Mouse (Mus musculus): ENCODE measurements at regions not wholly inside any gene's neighbourhood (a gene's known extent, or its start where the extent isn't known, plus 50 kb on each side); places are given as distances from the start of the nearest gene placed in this dataset.

DNA sequence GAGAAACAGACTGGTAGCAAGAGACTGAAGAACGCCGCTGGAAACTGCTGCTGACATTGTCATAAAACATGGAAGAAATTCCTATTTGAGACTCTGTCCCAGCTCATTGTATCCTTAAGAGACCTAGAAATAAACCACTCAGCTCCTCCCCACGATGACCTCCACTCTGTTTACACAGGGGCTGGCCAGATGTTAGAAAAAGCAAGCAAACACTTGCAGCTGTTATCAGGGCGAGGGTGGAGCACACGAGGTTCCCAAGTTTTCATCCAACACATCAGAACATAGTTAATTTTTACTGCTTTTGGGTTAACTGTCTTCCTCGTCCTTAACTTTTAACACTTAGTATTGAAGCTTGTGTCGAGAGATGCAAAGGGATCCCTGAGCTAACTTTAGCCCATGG is 219.8 kb upstream of the Tprg start:
- TF ChIP-seq POLR2A (IDR thresholded peaks at IDR 0.05; ENCODE audit: insufficient read length, low read depth), result no peak
- TF ChIP-seq TCF3 (IDR thresholded peaks at IDR 0.05; ENCODE audit: insufficient read length, low read depth), result no peak

Measured in myocyte (in vitro differentiated cells).